Mouse (Mus musculus) forebrain, embryonic 13.5 days (tissue): ENCODE measurements around the gene Gm20388. TPM values are rescaled to one million over a fixed set of nuclear protein-coding genes. Genes with fewer than 3 reads are reported as not detected.

Source experiments
- ATAC-seq: fragments of 200-750 bp; cut with Nextera tagmentation; 2 replicates; pipeline ENCODE4 v1.8.0; 2017
- H3K27ac ChIP-seq: fragments of 300-500 bp; sonication (generic); 2 replicates; pipeline ENCODE4 v1.5.1; 2015; ENCODE audit warnings: inconsistent platforms, mild to moderate bottlenecking, moderate library complexity
- H3K27me3 ChIP-seq: fragments of 300-500 bp; sonication (generic); 2 replicates; pipeline ENCODE4 v1.6.1; 2015; ENCODE audit warnings: mild to moderate bottlenecking, inconsistent platforms
- H3K36me3 ChIP-seq: fragments of 300-500 bp; sonication (generic); 2 replicates; pipeline ENCODE4 v1.6.1; 2015; ENCODE audit warnings: mild to moderate bottlenecking, inconsistent platforms; ENCODE audit not compliant: poor library complexity, severe bottlenecking
- H3K4me1 ChIP-seq: fragments of 300-500 bp; sonication (generic); 2 replicates; pipeline ENCODE4 v1.6.1; 2015; ENCODE audit warnings: inconsistent platforms
- H3K4me2 ChIP-seq: fragments of 300-500 bp; sonication (generic); 2 replicates; pipeline ENCODE4 v1.6.1; 2015; ENCODE audit warnings: inconsistent platforms, mild to moderate bottlenecking, moderate library complexity
- H3K4me3 ChIP-seq: fragments of 300-500 bp; sonication (generic); 2 replicates; pipeline ENCODE4 v1.5.1; 2015; ENCODE audit warnings: mild to moderate bottlenecking, inconsistent platforms
- H3K9ac ChIP-seq: fragments of 300-500 bp; sonication (generic); 2 replicates; pipeline ENCODE4 v1.6.1; 2015; ENCODE audit warnings: mild to moderate bottlenecking, inconsistent platforms
- H3K9me3 ChIP-seq: fragments of 300-500 bp; sonication (generic); replicated peaks from 2 replicates; pipeline ENCODE4 v1.6.1; 2016; ENCODE audit warnings: inconsistent platforms
- WGBS: fragments of 180-500 bp; shearing (Covaris S2); methylation state at CpG from one replicate; pipeline ENCODE4 v1.1.7; 2015; 5-methylcytosine and 5-hydroxymethylcytosine counted together
- polyA plus RNA-seq: library from polyadenylated mRNA; unstranded; fragments of >200 nt; fragmentation: Nextera tagmentation; extraction: Ambion mirVana; gene quantifications from 2 replicates; pipeline ENCODE4 v1.2.1, GENCODE M21; 2015

Gm20388 gene
- polyA plus RNA-seq, 1 experiment from 2014 or later = 5.6 TPM

GRCm38 (mm10) chr8:123791101-123791844 lies 3880.6 kb downstream of the Gm20388 start:
- Histone ChIP-seq H3K36me3 (no peaks in the 10 kb centered on the region), H3K27me3 (no peaks in the 10 kb centered on the region), H3K4me1 (peaks cover 19% of the 10 kb centered on the region), H3K4me3 (no peak overlapping the region), H3K9ac (peak overlapping the region; percentile 8; the same call in 1 of the 2 replicates), H3K4me2 (peak overlapping the region; percentile 17; the same call in 1 of the 2 replicates), H3K9me3 (no peaks in the 10 kb centered on the region), H3K27ac (peak overlapping the region; percentile 87)
- 13% methylated on average over 16 of the region's 16 CpGs for WGBS
- ATAC-seq = peak; percentile 71; the same call in 1 of the 2 replicates

- H3K9ac ChIP-seq = no peak overlapping the region
- H3K9me3 ChIP-seq = no peaks in the 10 kb centered on the region
- no peaks in the 10 kb centered on the region for H3K36me3 ChIP-seq
- ATAC-seq = no peak
- WGBS = 57% methylated on average over 7 of the region's 7 CpGs
- peaks cover 19% of the 10 kb centered on the region for H3K4me1 ChIP-seq
- H3K27me3 ChIP-seq = no peaks in the 10 kb centered on the region
- H3K27ac ChIP-seq = peak overlapping the region; percentile 87
- H3K4me2 ChIP-seq = peak overlapping the region; percentile 17; the same call in 1 of the 2 replicates
- no peak overlapping the region for H3K4me3 ChIP-seq
Observed at GRCm38 (mm10) chr8:123791845-123792225, 3881.2 kb downstream of the Gm20388 start.

GRCm38 (mm10) chr8:123793900-123794299 lies 3883.3 kb downstream of the Gm20388 start:
- H3K4me3 ChIP-seq = no peak overlapping the region
- no peak overlapping the region for H3K27ac ChIP-seq
- H3K9ac ChIP-seq = no peak overlapping the region
- H3K4me1 ChIP-seq = peaks cover 19% of the 10 kb centered on the region
- 76% methylated on average over 10 of the region's 10 CpGs for WGBS
- H3K36me3 ChIP-seq = no peaks in the 10 kb centered on the region
- no peak overlapping the region for H3K4me2 ChIP-seq
- no peaks in the 10 kb centered on the region for H3K27me3 ChIP-seq
- no peaks in the 10 kb centered on the region for H3K9me3 ChIP-seq
- no peak for ATAC-seq

- no peak for ATAC-seq
- H3K9me3 ChIP-seq = no peaks in the 10 kb centered on the region
- H3K27ac ChIP-seq = no peak overlapping the region
- H3K4me1 ChIP-seq = peaks cover 19% of the 10 kb centered on the region
- H3K36me3 ChIP-seq = no peaks in the 10 kb centered on the region
- 82% methylated on average over 4 of the region's 4 CpGs for WGBS
- no peak overlapping the region for H3K4me3 ChIP-seq
- no peak overlapping the region for H3K9ac ChIP-seq
- no peaks in the 10 kb centered on the region for H3K27me3 ChIP-seq
- no peak overlapping the region for H3K4me2 ChIP-seq
Observed at GRCm38 (mm10) chr8:123794766-123795165, 3884.1 kb downstream of the Gm20388 start.

- Histone ChIP-seq H3K9me3 (no peaks in the 10 kb centered on the region), H3K4me3 (no peak overlapping the region), H3K36me3 (no peaks in the 10 kb centered on the region), H3K27me3 (no peaks in the 10 kb centered on the region), H3K4me1 (peaks cover 3% of the 10 kb centered on the region), H3K27ac (no peak overlapping the region), H3K4me2 (no peak overlapping the region), H3K9ac (no peak overlapping the region)
- 54% methylated on average over 4 of the region's 4 CpGs for WGBS
- ATAC-seq = no peak
Observed at GRCm38 (mm10) chr8:123796758-123797157, 3886.1 kb downstream of the Gm20388 start.

GRCm38 (mm10) chr8:123797928-123798327 lies 3887.3 kb downstream of the Gm20388 start:
- Histone ChIP-seq H3K27me3 (no peaks in the 10 kb centered on the region), H3K9me3 (no peaks in the 10 kb centered on the region), H3K4me1 (no peaks in the 10 kb centered on the region), H3K36me3 (no peaks in the 10 kb centered on the region), H3K9ac (no peak overlapping the region), H3K27ac (no peak overlapping the region), H3K4me2 (no peak overlapping the region), H3K4me3 (no peak overlapping the region)
- no peak for ATAC-seq
- 90% methylated on average over 15 of the region's 15 CpGs for WGBS

GRCm38 (mm10) chr8:123799434-123799833 lies 3888.8 kb downstream of the Gm20388 start:
- 93% methylated on average over 6 of the region's 6 CpGs for WGBS
- Histone ChIP-seq H3K9ac (no peak overlapping the region), H3K4me3 (no peak overlapping the region), H3K4me1 (no peaks in the 10 kb centered on the region), H3K9me3 (no peaks in the 10 kb centered on the region), H3K27me3 (no peaks in the 10 kb centered on the region), H3K27ac (no peak overlapping the region), H3K36me3 (no peaks in the 10 kb centered on the region), H3K4me2 (no peak overlapping the region)
- ATAC-seq = no peak

GRCm38 (mm10) chr8:123799885-123800284 lies 3889.2 kb downstream of the Gm20388 start:
- no peak for ATAC-seq
- Histone ChIP-seq H3K27me3 (no peaks in the 10 kb centered on the region), H3K9ac (no peak overlapping the region), H3K9me3 (no peaks in the 10 kb centered on the region), H3K36me3 (no peaks in the 10 kb centered on the region), H3K4me1 (no peaks in the 10 kb centered on the region), H3K4me2 (no peak overlapping the region), H3K27ac (no peak overlapping the region), H3K4me3 (no peak overlapping the region)
- 73% methylated on average over 3 of the region's 3 CpGs for WGBS

- no peaks in the 10 kb centered on the region for H3K27me3 ChIP-seq
- 91% methylated on average over 7 of the region's 7 CpGs for WGBS
- no peak overlapping the region for H3K27ac ChIP-seq
- no peak for ATAC-seq
- H3K4me3 ChIP-seq = no peak overlapping the region
- H3K9me3 ChIP-seq = no peaks in the 10 kb centered on the region
- H3K4me1 ChIP-seq = peaks cover 6% of the 10 kb centered on the region
- H3K4me2 ChIP-seq = no peak overlapping the region
- H3K36me3 ChIP-seq = no peaks in the 10 kb centered on the region
- H3K9ac ChIP-seq = no peak overlapping the region
Observed at GRCm38 (mm10) chr8:123800867-123801266, 3890.2 kb downstream of the Gm20388 start.

- Histone ChIP-seq H3K4me1 (peaks cover 9% of the 10 kb centered on the region), H3K9me3 (no peaks in the 10 kb centered on the region), H3K9ac (no peak overlapping the region), H3K4me2 (no peak overlapping the region), H3K27ac (no peak overlapping the region), H3K4me3 (no peak overlapping the region), H3K27me3 (no peaks in the 10 kb centered on the region), H3K36me3 (no peaks in the 10 kb centered on the region)
- 82% methylated on average over 2 of the region's 2 CpGs for WGBS
- no peak for ATAC-seq
Observed at GRCm38 (mm10) chr8:123801538-123801937, 3890.9 kb downstream of the Gm20388 start.

- Histone ChIP-seq H3K36me3 (no peaks in the 10 kb centered on the region), H3K9me3 (no peaks in the 10 kb centered on the region), H3K4me1 (peaks cover 29% of the 10 kb centered on the region), H3K4me2 (no peak overlapping the region), H3K4me3 (no peak overlapping the region), H3K27ac (no peak overlapping the region), H3K27me3 (no peaks in the 10 kb centered on the region), H3K9ac (no peak overlapping the region)
- ATAC-seq = no peak
- WGBS = 65% methylated on average over 1 of the region's 1 CpGs
Observed at GRCm38 (mm10) chr8:123803639-123804038, 3893.0 kb downstream of the Gm20388 start.

- Histone ChIP-seq H3K27ac (no peak overlapping the region), H3K4me3 (no peak overlapping the region), H3K9ac (no peak overlapping the region), H3K4me2 (no peak overlapping the region), H3K9me3 (no peaks in the 10 kb centered on the region), H3K27me3 (no peaks in the 10 kb centered on the region), H3K36me3 (0 out of 2 replicates have a peak, but pooled peaks cover 2% of the 10 kb centered on the region), H3K4me1 (peaks cover 34% of the 10 kb centered on the region)
- no peak for ATAC-seq
- WGBS = 84% methylated on average over 7 of the region's 7 CpGs
Observed at GRCm38 (mm10) chr8:123804586-123804985, 3893.9 kb downstream of the Gm20388 start.
